Mouse (Mus musculus): ENCODE measurements around the gene Txlna. TPM values are rescaled to one million over a fixed set of nuclear protein-coding genes. Genes with fewer than 3 reads are reported as not detected.

Txlna gene
- polyA plus RNA-seq, 1 experiment from 2014 or later = 84.4 TPM

GRCm38 (mm10) chr4:129614093-129614492, 26.8 kb downstream of the Txlna start, which contains the start of gene Dcdc2b:
TSS of gene Dcdc2b (minus strand) at chr4:129614257.
- WGBS = 86% methylated on average over 6 of the region's 6 CpGs
- H3K4me3 ChIP-seq (replicated peaks) = no peak within 1 kb of the TSS
- no peak within 1 kb of the TSS for H3K27ac ChIP-seq
- H3K9me3 ChIP-seq (replicated peaks) = no peaks in the 10 kb centered on the region
- H3K4me1 ChIP-seq = peaks cover 18% of the 10 kb centered on the region
- H3K36me3 ChIP-seq = peaks cover 32% of the 10 kb centered on the region
- no peak for ATAC-seq (replicated peaks; ENCODE audit: low FRiP score)
- no peak within 1 kb of the TSS for H3K9ac ChIP-seq
- no peak within 1 kb of the TSS for H3K4me2 ChIP-seq
- H3K27me3 ChIP-seq = no peaks in the 10 kb centered on the region

GRCm38 (mm10) chr4:129610472-129610871, 30.4 kb downstream of the Txlna start:
- 0 out of 2 replicates have a peak, but pooled peaks cover 3% of the 10 kb centered on the region for H3K4me1 ChIP-seq
- no peak overlapping the region for H3K9ac ChIP-seq
- H3K27me3 ChIP-seq = no peaks in the 10 kb centered on the region
- H3K4me2 ChIP-seq = no peak overlapping the region
- H3K9me3 ChIP-seq (replicated peaks) = no peaks in the 10 kb centered on the region
- ATAC-seq (replicated peaks; ENCODE audit: low FRiP score) = no peak; the same call in 1 of the 2 replicates
- WGBS = 67% methylated on average over 4 of the region's 4 CpGs
- H3K27ac ChIP-seq = no peak overlapping the region
- H3K4me3 ChIP-seq (replicated peaks) = no peak overlapping the region
- H3K36me3 ChIP-seq = peaks cover 40% of the 10 kb centered on the region

GRCm38 (mm10) chr4:129610026-129610425, 30.8 kb downstream of the Txlna start:
- ATAC-seq (replicated peaks; ENCODE audit: low FRiP score) = 0 out of 2 replicates have a peak, but pooled peaks have one; percentile 31

GRCm38 (mm10) chr4:129609139-129609631, 31.7 kb downstream of the Txlna start:
- H3K27ac ChIP-seq = no peak overlapping the region
- H3K36me3 ChIP-seq = peaks cover 51% of the 10 kb centered on the region
- no peak overlapping the region for H3K4me2 ChIP-seq
- ATAC-seq (replicated peaks; ENCODE audit: low FRiP score) = 0 out of 2 replicates have a peak, but pooled peaks have one; percentile 13
- H3K9ac ChIP-seq = no peak overlapping the region
- H3K4me3 ChIP-seq (replicated peaks) = no peak overlapping the region
- 0 out of 2 replicates have a peak, but pooled peaks cover 3% of the 10 kb centered on the region for H3K4me1 ChIP-seq
- H3K27me3 ChIP-seq = no peaks in the 10 kb centered on the region
- 82% methylated on average over 12 of the region's 12 CpGs for WGBS
- no peaks in the 10 kb centered on the region for H3K9me3 ChIP-seq (replicated peaks)

More at GRCm38 (mm10) chr4:129610026-129610425, 30.8 kb downstream of the Txlna start:
- Histone ChIP-seq H3K9ac (0 out of 2 replicates have a peak overlapping the region, but pooled peaks have one; percentile 22), H3K9me3 (replicated peaks) (no peaks in the 10 kb centered on the region), H3K27me3 (no peaks in the 10 kb centered on the region), H3K27ac (no peak overlapping the region), H3K4me3 (replicated peaks) (no peak overlapping the region), H3K4me2 (no peak overlapping the region), H3K4me1 (0 out of 2 replicates have a peak, but pooled peaks cover 3% of the 10 kb centered on the region), H3K36me3 (peaks cover 43% of the 10 kb centered on the region)
- WGBS = 65% methylated on average over 4 of the region's 4 CpGs

GRCm38 (mm10) chr4:129608426-129609025, 32.3 kb downstream of the Txlna start:
- H3K36me3 ChIP-seq = peaks cover 58% of the 10 kb centered on the region
- H3K9me3 ChIP-seq (replicated peaks) = no peaks in the 10 kb centered on the region
- peak; percentile 73; the same call in 1 of the 2 replicates for ATAC-seq (replicated peaks; ENCODE audit: low FRiP score)
- WGBS = 33% methylated on average over 7 of the region's 7 CpGs
- H3K4me3 ChIP-seq (replicated peaks) = no peak overlapping the region
- H3K9ac ChIP-seq = no peak overlapping the region
- H3K27ac ChIP-seq = no peak overlapping the region
- H3K4me2 ChIP-seq = no peak overlapping the region
- no peaks in the 10 kb centered on the region for H3K27me3 ChIP-seq
- H3K4me1 ChIP-seq = 0 out of 2 replicates have a peak, but pooled peaks cover 3% of the 10 kb centered on the region

GRCm38 (mm10) chr4:129600233-129601158, 40.4 kb downstream of the Txlna start, which contains the start of the genes Eif3i and Tmem234:
TSS of gene Eif3i (minus strand) at chr4:129600648.
TSS of gene Tmem234 (plus strand) at chr4:129600668.
- H3K27ac ChIP-seq = peak within 1 kb of the TSS; percentile 84
- peak within 1 kb of the TSS; percentile 96 for H3K9ac ChIP-seq
- peaks cover 71% of the 10 kb centered on the region for H3K36me3 ChIP-seq
- peak within 1 kb of the TSS; percentile 96 for H3K4me3 ChIP-seq (replicated peaks)
- ATAC-seq (replicated peaks; ENCODE audit: low FRiP score) = peak; percentile 89
- no peaks in the 10 kb centered on the region for H3K27me3 ChIP-seq
- under 1% methylated on average over 74 of the region's 74 CpGs for WGBS
- H3K4me2 ChIP-seq = peak within 1 kb of the TSS; percentile 84
- H3K4me1 ChIP-seq = peaks cover 30% of the 10 kb centered on the region
- H3K9me3 ChIP-seq (replicated peaks) = no peaks in the 10 kb centered on the region

- WGBS = 81% methylated on average over 4 of the region's 4 CpGs
Observed at GRCm38 (mm10) chr4:129588865-129589264, 52.0 kb downstream of the Txlna start.

GRCm38 (mm10) chr4:129586943-129587342, 53.9 kb downstream of the Txlna start:
- no peak overlapping the region for H3K4me2 ChIP-seq
- WGBS = 39% methylated on average over 1 of the region's 1 CpGs
- no peaks in the 10 kb centered on the region for H3K27me3 ChIP-seq
- no peak overlapping the region for H3K4me3 ChIP-seq (replicated peaks)
- peaks cover 19% of the 10 kb centered on the region for H3K4me1 ChIP-seq
- no peaks in the 10 kb centered on the region for H3K9me3 ChIP-seq (replicated peaks)
- H3K9ac ChIP-seq = no peak overlapping the region
- ATAC-seq (replicated peaks; ENCODE audit: low FRiP score) = no peak
- peak overlapping the region; percentile 75 for H3K27ac ChIP-seq
- peaks cover 22% of the 10 kb centered on the region for H3K36me3 ChIP-seq

More at GRCm38 (mm10) chr4:129588865-129589264, 52.0 kb downstream of the Txlna start:
- Histone ChIP-seq H3K4me2 (no peak overlapping the region), H3K36me3 (peaks cover 40% of the 10 kb centered on the region), H3K27ac (no peak overlapping the region), H3K27me3 (no peaks in the 10 kb centered on the region), H3K4me3 (replicated peaks) (no peak overlapping the region), H3K9me3 (replicated peaks) (no peaks in the 10 kb centered on the region), H3K4me1 (peaks cover 19% of the 10 kb centered on the region), H3K9ac (no peak overlapping the region)
- no peak for ATAC-seq (replicated peaks; ENCODE audit: low FRiP score)

- H3K4me2 ChIP-seq = peak overlapping the region; percentile 72
- H3K27ac ChIP-seq = no peak overlapping the region; the same call in 1 of the 2 replicates
- WGBS = 72% methylated on average over 9 of the region's 9 CpGs
- ATAC-seq (replicated peaks; ENCODE audit: low FRiP score) = no peak
- H3K27me3 ChIP-seq = no peaks in the 10 kb centered on the region
- no peak overlapping the region for H3K9ac ChIP-seq
- no peaks in the 10 kb centered on the region for H3K9me3 ChIP-seq (replicated peaks)
- H3K4me1 ChIP-seq = peaks cover 19% of the 10 kb centered on the region
- H3K36me3 ChIP-seq = peaks cover 10% of the 10 kb centered on the region
- H3K4me3 ChIP-seq (replicated peaks) = peak overlapping the region; percentile 49; the same call in 1 of the 2 replicates
Observed at GRCm38 (mm10) chr4:129585773-129586172, 55.1 kb downstream of the Txlna start.

GRCm38 (mm10) chr4:129584884-129585608, 55.8 kb downstream of the Txlna start:
- ATAC-seq (replicated peaks; ENCODE audit: low FRiP score) = peak; percentile 73
- Histone ChIP-seq H3K27me3 (no peaks in the 10 kb centered on the region), H3K4me2 (peak overlapping the region; percentile 72), H3K27ac (peak overlapping the region; percentile 79), H3K9me3 (replicated peaks) (no peaks in the 10 kb centered on the region), H3K9ac (peak overlapping the region; percentile 50), H3K4me3 (replicated peaks) (peak overlapping the region; percentile 49), H3K4me1 (peaks cover 24% of the 10 kb centered on the region), H3K36me3 (peaks cover 3% of the 10 kb centered on the region)
- 1% methylated on average over 36 of the region's 36 CpGs for WGBS

- Histone ChIP-seq H3K4me1 (peaks cover 28% of the 10 kb centered on the region), H3K4me3 (replicated peaks) (peak overlapping the region; percentile 49), H3K27me3 (no peaks in the 10 kb centered on the region), H3K9ac (peak overlapping the region; percentile 50; the same call in 1 of the 2 replicates), H3K27ac (peak overlapping the region; percentile 79), H3K9me3 (replicated peaks) (no peaks in the 10 kb centered on the region), H3K36me3 (no peaks in the 10 kb centered on the region), H3K4me2 (peak overlapping the region; percentile 72)
- no peak; the same call in 1 of the 2 replicates for ATAC-seq (replicated peaks; ENCODE audit: low FRiP score)
- 67% methylated on average over 1 of the region's 1 CpGs for WGBS
Observed at GRCm38 (mm10) chr4:129584370-129584769, 56.5 kb downstream of the Txlna start.

All from kidney, embryonic 15.5 days (tissue).